Mouse (Mus musculus) 3134 (cell line): ENCODE results near the gene AI854703.

ENCODE experiments used
- DNase-seq: peaks from one replicate; pipeline ENCODE4 v3.0.0-alpha.2; 2011; ENCODE audit warnings: low spot score; ENCODE audit not compliant: insufficient read length; ENCODE audit errors: extremely low read depth

The AI854703 gene

GRCm38 (mm10) chr6:48626464-48626863, at the start of gene AI854703:
Gene AI854703 (plus strand): TSS chr6:48626764.
- no peak for DNase-seq

GRCm38 (mm10) chr6:48578736-48579135, 47.8 kb upstream of the AI854703 start:
- DNase-seq = no peak

GRCm38 (mm10) chr6:48579215-48579648, 47.3 kb upstream of the AI854703 start:
- peak; percentile 77 for DNase-seq

- DNase-seq = no peak
Measured at GRCm38 (mm10) chr6:48581257-48581656, 45.3 kb upstream of the AI854703 start.

GRCm38 (mm10) chr6:48582037-48582436, 44.5 kb upstream of the AI854703 start:
- no peak for DNase-seq

- no peak for DNase-seq
Measured at GRCm38 (mm10) chr6:48589194-48589750, 37.3 kb upstream of the AI854703 start, which contains the start of gene Gm45021. Gene Gm45021 (plus strand): TSS chr6:48589610.

GRCm38 (mm10) chr6:48591221-48591845, 35.2 kb upstream of the AI854703 start:
- no peak for DNase-seq

GRCm38 (mm10) chr6:48591871-48592270, 34.7 kb upstream of the AI854703 start:
- no peak for DNase-seq

- DNase-seq = peak; percentile 94
Measured at GRCm38 (mm10) chr6:48593158-48594042, 33.2 kb upstream of the AI854703 start, which contains the start of the genes Repin1 and Gm44965. Gene Repin1 (plus strand): TSS chr6:48593883. Gene Gm44965 (plus strand): TSS chr6:48593941.

GRCm38 (mm10) chr6:48594043-48594738, 32.4 kb upstream of the AI854703 start:
- DNase-seq = no peak

GRCm38 (mm10) chr6:48595278-48595677, 31.3 kb upstream of the AI854703 start:
- no peak for DNase-seq

- DNase-seq = no peak
Measured at GRCm38 (mm10) chr6:48596545-48597232, 29.9 kb upstream of the AI854703 start.

GRCm38 (mm10) chr6:48597233-48597625, 29.3 kb upstream of the AI854703 start:
- DNase-seq = no peak

GRCm38 (mm10) chr6:48600594-48600993, 26.0 kb upstream of the AI854703 start:
- no peak for DNase-seq

- DNase-seq = peak; percentile 92
Measured at GRCm38 (mm10) chr6:48601271-48602079, 25.1 kb upstream of the AI854703 start, which contains the start of gene Zfp775. Gene Zfp775 (plus strand): TSS chr6:48602063.

GRCm38 (mm10) chr6:48602080-48602741, 24.4 kb upstream of the AI854703 start:
- DNase-seq = no peak

- no peak for DNase-seq
Measured at GRCm38 (mm10) chr6:48608124-48608523, 18.4 kb upstream of the AI854703 start.

GRCm38 (mm10) chr6:48609512-48609911, 17.1 kb upstream of the AI854703 start:
- DNase-seq = no peak

- DNase-seq = no peak
Measured at GRCm38 (mm10) chr6:48610657-48611056, 15.9 kb upstream of the AI854703 start.
